Mouse (Mus musculus): Measurements from ENCODE around the gene Larp4b. TPM values are rescaled to one million over a fixed set of nuclear protein-coding genes. Genes with fewer than 3 reads are reported as not detected.

Larp4b gene
- polyA plus RNA-seq, 1 experiment from 2014 or later, result 47.9 TPM

- Histone ChIP-seq H3K9me3 (ENCODE audit: control insufficient read depth, low read length) (no peaks in the 10 kb centered on the region), H3K9ac (ENCODE audit: low read depth, low read length) (no peak overlapping the region), H3K4me3 (ENCODE audit: low read depth, low read length) (no peak overlapping the region), H3K27me3 (replicated peaks; ENCODE audit: control insufficient read depth, insufficient read depth, low read length) (no peaks in the 10 kb centered on the region), H3K4me2 (no peak overlapping the region), H3K27ac (ENCODE audit: low read depth, low read length) (no peak overlapping the region), H3K36me3 (ENCODE audit: control insufficient read depth, insufficient read depth, low read length) (peaks cover 25% of the 10 kb centered on the region), H3K4me1 (replicated peaks; ENCODE audit: control insufficient read depth, insufficient read depth, low read length) (no peaks in the 10 kb centered on the region)
- ATAC-seq (replicated peaks; ENCODE audit: low FRiP score) (no peak), DNase-seq (ENCODE audit: low spot score) (no peak)
- 90% methylated on average over 6 of the region's 6 CpGs for WGBS
These were observed 42.4 kb downstream of the Larp4b start for GRCm38 (mm10) chr13:9136088-9136487.

- no peaks in the 10 kb centered on the region for H3K27me3 ChIP-seq (replicated peaks; ENCODE audit: control insufficient read depth, insufficient read depth, low read length)
- no peak overlapping the region for H3K9ac ChIP-seq (ENCODE audit: low read depth, low read length)
- WGBS, result 80% methylated on average over 4 of the region's 4 CpGs
- H3K4me1 ChIP-seq (replicated peaks; ENCODE audit: control insufficient read depth, insufficient read depth, low read length), result no peaks in the 10 kb centered on the region
- H3K36me3 ChIP-seq (ENCODE audit: control insufficient read depth, insufficient read depth, low read length), result peaks cover 25% of the 10 kb centered on the region
- no peak overlapping the region for H3K4me3 ChIP-seq (ENCODE audit: low read depth, low read length)
- no peak overlapping the region for H3K4me2 ChIP-seq
- no peaks in the 10 kb centered on the region for H3K9me3 ChIP-seq (ENCODE audit: control insufficient read depth, low read length)
- DNase-seq (ENCODE audit: low spot score) (no peak), ATAC-seq (replicated peaks; ENCODE audit: low FRiP score) (no peak)
- H3K27ac ChIP-seq (ENCODE audit: low read depth, low read length), result no peak overlapping the region
These were observed 43.1 kb downstream of the Larp4b start for GRCm38 (mm10) chr13:9136733-9137132.

GRCm38 (mm10) chr13:9139466-9139991 is 45.8 kb downstream of the Larp4b start:
- Histone ChIP-seq H3K27me3 (replicated peaks; ENCODE audit: control insufficient read depth, insufficient read depth, low read length) (no peaks in the 10 kb centered on the region), H3K9me3 (ENCODE audit: control insufficient read depth, low read length) (no peaks in the 10 kb centered on the region), H3K36me3 (ENCODE audit: control insufficient read depth, insufficient read depth, low read length) (peaks cover 39% of the 10 kb centered on the region), H3K4me1 (replicated peaks; ENCODE audit: control insufficient read depth, insufficient read depth, low read length) (no peaks in the 10 kb centered on the region), H3K27ac (ENCODE audit: low read depth, low read length) (no peak overlapping the region), H3K4me3 (ENCODE audit: low read depth, low read length) (no peak overlapping the region), H3K4me2 (no peak overlapping the region), H3K9ac (ENCODE audit: low read depth, low read length) (no peak overlapping the region)
- ATAC-seq (replicated peaks; ENCODE audit: low FRiP score), result no peak
- 68% methylated on average over 6 of the region's 6 CpGs for WGBS
- DNase-seq (ENCODE audit: low spot score), result no peak

GRCm38 (mm10) chr13:9140204-9140603 is 46.5 kb downstream of the Larp4b start:
- Histone ChIP-seq H3K4me3 (ENCODE audit: low read depth, low read length) (no peak overlapping the region), H3K27me3 (replicated peaks; ENCODE audit: control insufficient read depth, insufficient read depth, low read length) (no peaks in the 10 kb centered on the region), H3K36me3 (ENCODE audit: control insufficient read depth, insufficient read depth, low read length) (peaks cover 40% of the 10 kb centered on the region), H3K27ac (ENCODE audit: low read depth, low read length) (no peak overlapping the region), H3K9me3 (ENCODE audit: control insufficient read depth, low read length) (no peaks in the 10 kb centered on the region), H3K9ac (ENCODE audit: low read depth, low read length) (no peak overlapping the region), H3K4me2 (no peak overlapping the region), H3K4me1 (replicated peaks; ENCODE audit: control insufficient read depth, insufficient read depth, low read length) (no peaks in the 10 kb centered on the region)
- DNase-seq (ENCODE audit: low spot score), result no peak
- 81% methylated on average over 10 of the region's 10 CpGs for WGBS
- no peak for ATAC-seq (replicated peaks; ENCODE audit: low FRiP score)

GRCm38 (mm10) chr13:9142371-9142770 is 48.7 kb downstream of the Larp4b start:
- peaks cover 40% of the 10 kb centered on the region for H3K36me3 ChIP-seq (ENCODE audit: control insufficient read depth, insufficient read depth, low read length)
- DNase-seq (ENCODE audit: low spot score), result no peak
- WGBS, result 82% methylated on average over 2 of the region's 2 CpGs

GRCm38 (mm10) chr13:9148830-9149229 is 55.1 kb downstream of the Larp4b start:
- Histone ChIP-seq H3K4me1 (replicated peaks; ENCODE audit: control insufficient read depth, insufficient read depth, low read length) (no peaks in the 10 kb centered on the region), H3K27ac (ENCODE audit: low read depth, low read length) (no peak overlapping the region), H3K4me2 (no peak overlapping the region), H3K9me3 (ENCODE audit: control insufficient read depth, low read length) (no peaks in the 10 kb centered on the region), H3K4me3 (ENCODE audit: low read depth, low read length) (no peak overlapping the region), H3K27me3 (replicated peaks; ENCODE audit: control insufficient read depth, insufficient read depth, low read length) (no peaks in the 10 kb centered on the region), H3K36me3 (ENCODE audit: control insufficient read depth, insufficient read depth, low read length) (peaks cover 31% of the 10 kb centered on the region; the same call in 1 of the 2 replicates), H3K9ac (ENCODE audit: low read depth, low read length) (no peak overlapping the region)
- DNase-seq (ENCODE audit: low spot score), result no peak
- no peak for ATAC-seq (replicated peaks; ENCODE audit: low FRiP score)
- 89% methylated on average over 2 of the region's 2 CpGs for whole genome bisulfite sequencing

More at GRCm38 (mm10) chr13:9142371-9142770, 48.7 kb downstream of the Larp4b start:
- Histone ChIP-seq H3K4me1 (replicated peaks; ENCODE audit: control insufficient read depth, insufficient read depth, low read length) (no peaks in the 10 kb centered on the region), H3K4me3 (ENCODE audit: low read depth, low read length) (no peak overlapping the region), H3K27ac (ENCODE audit: low read depth, low read length) (no peak overlapping the region), H3K27me3 (replicated peaks; ENCODE audit: control insufficient read depth, insufficient read depth, low read length) (no peaks in the 10 kb centered on the region), H3K9ac (ENCODE audit: low read depth, low read length) (no peak overlapping the region), H3K4me2 (no peak overlapping the region), H3K9me3 (ENCODE audit: control insufficient read depth, low read length) (no peaks in the 10 kb centered on the region)
- ATAC-seq (replicated peaks; ENCODE audit: low FRiP score), result no peak

GRCm38 (mm10) chr13:9149473-9150217 is 56.0 kb downstream of the Larp4b start:
- Histone ChIP-seq H3K4me2 (no peak overlapping the region), H3K36me3 (ENCODE audit: control insufficient read depth, insufficient read depth, low read length) (peaks cover 23% of the 10 kb centered on the region; the same call in 1 of the 2 replicates), H3K27ac (ENCODE audit: low read depth, low read length) (no peak overlapping the region), H3K27me3 (replicated peaks; ENCODE audit: control insufficient read depth, insufficient read depth, low read length) (no peaks in the 10 kb centered on the region), H3K9me3 (ENCODE audit: control insufficient read depth, low read length) (no peaks in the 10 kb centered on the region), H3K9ac (ENCODE audit: low read depth, low read length) (no peak overlapping the region), H3K4me1 (replicated peaks; ENCODE audit: control insufficient read depth, insufficient read depth, low read length) (no peaks in the 10 kb centered on the region), H3K4me3 (ENCODE audit: low read depth, low read length) (no peak overlapping the region)
- DNase-seq (ENCODE audit: low spot score), result no peak
- WGBS, result 76% methylated on average over 7 of the region's 7 CpGs
- ATAC-seq (replicated peaks; ENCODE audit: low FRiP score), result no peak

GRCm38 (mm10) chr13:9151100-9151499 is 57.4 kb downstream of the Larp4b start:
- H3K4me2 ChIP-seq, result no peak overlapping the region
- DNase-seq (ENCODE audit: low spot score), result no peak
- H3K27ac ChIP-seq (ENCODE audit: low read depth, low read length), result no peak overlapping the region
- no peak overlapping the region for H3K9ac ChIP-seq (ENCODE audit: low read depth, low read length)
- H3K27me3 ChIP-seq (replicated peaks; ENCODE audit: control insufficient read depth, insufficient read depth, low read length), result no peaks in the 10 kb centered on the region
- no peaks in the 10 kb centered on the region for H3K9me3 ChIP-seq (ENCODE audit: control insufficient read depth, low read length)
- ATAC-seq (replicated peaks; ENCODE audit: low FRiP score), result no peak
- no peak overlapping the region for H3K4me3 ChIP-seq (ENCODE audit: low read depth, low read length)
- H3K36me3 ChIP-seq (ENCODE audit: control insufficient read depth, insufficient read depth, low read length), result peaks cover 23% of the 10 kb centered on the region; the same call in 1 of the 2 replicates
- H3K4me1 ChIP-seq (replicated peaks; ENCODE audit: control insufficient read depth, insufficient read depth, low read length), result no peaks in the 10 kb centered on the region
- 87% methylated on average over 6 of the region's 6 CpGs for WGBS

- Histone ChIP-seq H3K4me1 (replicated peaks; ENCODE audit: control insufficient read depth, insufficient read depth, low read length) (no peaks in the 10 kb centered on the region), H3K9ac (ENCODE audit: low read depth, low read length) (no peak overlapping the region), H3K36me3 (ENCODE audit: control insufficient read depth, insufficient read depth, low read length) (peaks cover 25% of the 10 kb centered on the region; the same call in 1 of the 2 replicates), H3K27me3 (replicated peaks; ENCODE audit: control insufficient read depth, insufficient read depth, low read length) (no peaks in the 10 kb centered on the region), H3K4me3 (ENCODE audit: low read depth, low read length) (no peak overlapping the region), H3K4me2 (no peak overlapping the region), H3K9me3 (ENCODE audit: control insufficient read depth, low read length) (no peaks in the 10 kb centered on the region), H3K27ac (ENCODE audit: low read depth, low read length) (no peak overlapping the region)
- no peak for ATAC-seq (replicated peaks; ENCODE audit: low FRiP score)
- no peak for DNase-seq (ENCODE audit: low spot score)
- WGBS, result 98% methylated on average over 4 of the region's 4 CpGs
These were observed 57.9 kb downstream of the Larp4b start for GRCm38 (mm10) chr13:9151619-9152018.

All from liver, embryonic 11.5 days (tissue).